Mouse (Mus musculus) erythroblast, embryonic 14.5 days (primary cell): ENCODE measurements around the gene Myt1l.

Experiments used
- GATA1 ChIP-seq: IDR thresholded peaks from 2 replicates; pipeline ENCODE4 v1.6.1; 2012; ENCODE audit warnings: low read length, inconsistent platforms, mixed read lengths
- TAL1 ChIP-seq: IDR thresholded peaks from 3 replicates; pipeline ENCODE4 v1.6.1; 2012; ENCODE audit warnings: low read length, inconsistent platforms, mixed read lengths

DNA sequence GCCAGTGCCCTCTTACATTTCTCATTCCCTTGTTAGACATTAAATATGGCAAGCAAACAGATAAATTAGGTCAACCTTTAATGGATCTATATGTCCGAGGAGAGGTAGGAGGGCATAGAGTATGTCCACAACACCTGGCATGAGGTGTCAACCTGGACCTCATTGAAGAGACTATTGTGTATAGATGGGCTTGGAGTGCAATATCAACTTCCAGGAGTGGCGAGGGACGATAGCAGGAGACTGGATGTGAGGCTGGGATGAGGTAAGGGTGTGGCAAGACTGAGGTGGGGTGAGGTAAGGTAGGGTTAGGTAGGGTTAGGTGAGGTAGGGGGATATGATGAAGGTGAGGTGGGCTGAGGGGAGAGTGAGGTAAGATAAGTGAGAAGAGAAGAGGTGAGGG is 171.8 kb downstream of the Myt1l start:
- no peak for TF ChIP-seq GATA1
- no peak for TF ChIP-seq TAL1
